Mouse (Mus musculus) MEL (cell line): Measurements from ENCODE around the gene Reep1. TPM values are rescaled to one million over a fixed set of nuclear protein-coding genes. Genes with fewer than 3 reads are reported as not detected.

Experiments used
- DNase-seq: peaks from one replicate; pipeline ENCODE4 v3.0.0; 2011; ENCODE audit warnings: low read depth, low spot score
- H3K27ac ChIP-seq: 2 replicates; pipeline ENCODE4 v1.5.1; 2012; ENCODE audit warnings: low read depth, mild to moderate bottlenecking, control low read depth, low read length, moderate library complexity; ENCODE audit not compliant: control insufficient read depth
- H3K27me3 ChIP-seq, 2 experiments: fragments of 150-350 bp in 1 of 2; sonication (generic) in 1 of 2; 2 replicates each; pipeline ENCODE4 v1.6.1; 2012; ENCODE audit warnings: low read length in 2 of 2, mild to moderate bottlenecking in 2 of 2, improper control_type of control experiment in 1 of 2, moderate library complexity in 1 of 2; ENCODE audit not compliant: insufficient read depth in 2 of 2, control insufficient read depth in 1 of 2
- H3K36me3 ChIP-seq, 2 experiments: 2 replicates each; pipeline ENCODE4 v1.6.1; 2012 to 2014; ENCODE audit warnings: low read length in 2 of 2, improper control_type of control experiment in 1 of 2, inconsistent platforms in 1 of 2, mild to moderate bottlenecking in 1 of 2; ENCODE audit not compliant: insufficient read depth in 2 of 2, control insufficient read depth in 1 of 2
- H3K4me1 ChIP-seq, 2 experiments: fragments of 150-350 bp in 1 of 2; sonication (generic) in 1 of 2; 2 replicates each; pipeline ENCODE4 v1.6.1; 2012; ENCODE audit warnings: low read length in 2 of 2, improper control_type of control experiment in 1 of 2, mild to moderate bottlenecking in 1 of 2; ENCODE audit not compliant: insufficient read depth in 2 of 2, control insufficient read depth in 1 of 2
- H3K4me3 ChIP-seq, 2 experiments: fragments of 150-350 bp in 1 of 2; sonication (generic) in 1 of 2; 2 replicates each; pipeline ENCODE4 v1.5.1; 2012; ENCODE audit warnings: low read depth in 2 of 2, low read length in 2 of 2, mild to moderate bottlenecking in 2 of 2, moderate library complexity in 2 of 2, control low read depth in 1 of 2, improper control_type of control experiment in 1 of 2; ENCODE audit not compliant: control insufficient read depth in 1 of 2, insufficient read depth in 1 of 2
- H3K79me2 ChIP-seq: 2 replicates; pipeline ENCODE4 v1.6.1; 2012; ENCODE audit warnings: mild to moderate bottlenecking, low read length, moderate library complexity; ENCODE audit not compliant: control insufficient read depth, poor library complexity, insufficient read depth
- H3K9ac ChIP-seq: 2 replicates; pipeline ENCODE4 v1.6.1; 2012; ENCODE audit warnings: low read depth, mild to moderate bottlenecking, control low read depth, low read length, moderate library complexity; ENCODE audit not compliant: control insufficient read depth, poor library complexity, severe bottlenecking
- H3K9me3 ChIP-seq: fragments of 150-350 bp; sonication (generic); replicated peaks from 2 replicates; pipeline ENCODE4 v1.6.1; 2012; ENCODE audit warnings: mild to moderate bottlenecking, low read length, improper control_type of control experiment, moderate library complexity; ENCODE audit not compliant: insufficient read depth
- CHD2 ChIP-seq: IDR thresholded peaks from 2 replicates; pipeline ENCODE4 v1.6.1; 2011; ENCODE audit warnings: low read length, improper control_type of control experiment
- CTCF ChIP-seq, 3 experiments: IDR thresholded peaks in 2 of 3; conservative IDR thresholded peaks in 1 of 3; 2 replicates each; pipeline ENCODE4 v1.5.1; 2011 to 2012; ENCODE audit warnings: low read length in 3 of 3, low read depth in 2 of 3, mild to moderate bottlenecking in 2 of 3, improper control_type of control experiment in 1 of 3, inconsistent platforms in 1 of 3, mixed read lengths in 1 of 3, moderate library complexity in 1 of 3; ENCODE audit not compliant: control insufficient read depth in 1 of 3, insufficient read depth in 1 of 3, poor library complexity in 1 of 3, severe bottlenecking in 1 of 3
- ETS1 ChIP-seq: IDR thresholded peaks from 2 replicates; pipeline ENCODE4 v1.6.1; 2012; ENCODE audit warnings: low read depth, mild to moderate bottlenecking, inconsistent platforms, low read length, improper control_type of control experiment, moderate library complexity
- JUND ChIP-seq: IDR thresholded peaks from 2 replicates; pipeline ENCODE4 v1.6.1; 2011; ENCODE audit warnings: low read depth, mild to moderate bottlenecking, improper control_type of control experiment, low read length
- MAFK ChIP-seq: IDR thresholded peaks from 2 replicates; pipeline ENCODE4 v1.6.1; 2011; ENCODE audit warnings: low read depth, mild to moderate bottlenecking, low read length, improper control_type of control experiment, borderline replicate concordance
- MAZ ChIP-seq: IDR thresholded peaks from 2 replicates; pipeline ENCODE4 v1.6.1; 2012; ENCODE audit warnings: low read depth, mild to moderate bottlenecking, inconsistent platforms, low read length, improper control_type of control experiment
- MEF2A ChIP-seq: IDR thresholded peaks from 2 replicates; pipeline ENCODE4 v1.6.1; 2014; ENCODE audit warnings: low read depth, mild to moderate bottlenecking, inconsistent platforms, low read length, improper control_type of control experiment; ENCODE audit not compliant: poor library complexity, insufficient replicate concordance, severe bottlenecking; ENCODE audit errors: extremely low read depth
- MYB ChIP-seq: IDR thresholded peaks from 2 replicates; pipeline ENCODE4 v1.6.1; 2011; ENCODE audit warnings: mild to moderate bottlenecking, low read depth, low read length, improper control_type of control experiment
- MYC ChIP-seq: IDR thresholded peaks from 2 replicates; pipeline ENCODE4 v1.6.1; 2011; ENCODE audit warnings: low read depth, mild to moderate bottlenecking, low read length, improper control_type of control experiment, moderate library complexity
- NRF1 ChIP-seq: IDR thresholded peaks from 2 replicates; pipeline ENCODE4 v1.6.1; 2014; ENCODE audit warnings: low read depth, mild to moderate bottlenecking, inconsistent platforms, low read length, improper control_type of control experiment, moderate library complexity; ENCODE audit not compliant: poor library complexity, insufficient read depth, severe bottlenecking
- RAD21 ChIP-seq: IDR thresholded peaks from 2 replicates; pipeline ENCODE4 v1.6.1; 2011; ENCODE audit warnings: mild to moderate bottlenecking, low read depth, low read length, improper control_type of control experiment
- SIN3A ChIP-seq: IDR thresholded peaks from 2 replicates; pipeline ENCODE4 v1.6.1; 2012; ENCODE audit warnings: low read length, improper control_type of control experiment, inconsistent platforms
- SMC3 ChIP-seq: IDR thresholded peaks from 2 replicates; pipeline ENCODE4 v1.6.1; 2011; ENCODE audit warnings: low read depth, low read length, improper control_type of control experiment
- UBTF ChIP-seq: IDR thresholded peaks from 2 replicates; pipeline ENCODE4 v1.6.1; 2012; ENCODE audit warnings: low read depth, mild to moderate bottlenecking, inconsistent platforms, low read length, improper control_type of control experiment, moderate library complexity, borderline replicate concordance; ENCODE audit not compliant: insufficient read depth
- USF1 ChIP-seq: IDR thresholded peaks from 2 replicates; pipeline ENCODE4 v1.6.1; 2014; ENCODE audit warnings: low read depth, mild to moderate bottlenecking, inconsistent platforms, low read length, improper control_type of control experiment, moderate library complexity
- ZC3H11A ChIP-seq: IDR thresholded peaks from 2 replicates; pipeline ENCODE4 v1.6.1; 2012; ENCODE audit warnings: low read depth, mild to moderate bottlenecking, inconsistent platforms, low read length, improper control_type of control experiment
- polyA plus RNA-seq, 2 experiments: library from polyadenylated mRNA; stranded (reverse) in 1 of 2; unstranded in 1 of 2; fragments of >175 nt in 1 of 2; fragments of >200 nt in 1 of 2; gene quantifications; 2 replicates each; pipeline versions ENCODE4 v1.2.1 to v1.2.4; 2012; ENCODE audit warnings: low replicate concordance in 2 of 2, low read depth in 1 of 2; ENCODE audit not compliant: insufficient read length in 2 of 2, insufficient read depth in 1 of 2, missing spikeins in 1 of 2
- total RNA-seq: library from RNA; depleted of rRNA; stranded (reverse); fragments of 300-350 nt; gene quantifications from 2 replicates; pipeline ENCODE4 v1.2.3, GENCODE M21; 2012

The Reep1 gene
- total and polyA plus RNA-seq, 3 experiments = 0.12 to 0.36 TPM; not detected in 1

GRCm38 (mm10) chr6:71664511-71664910 is 42.9 kb upstream of the Reep1 start:
- Histone ChIP-seq H3K4me1 (peaks cover 3 to 8% of the 10 kb centered on the region in 2 experiments), H3K9me3 (no peaks in the 10 kb centered on the region), H3K79me2 (no peaks in the 10 kb centered on the region), H3K36me3 (peaks cover 0 to 13% of the 10 kb centered on the region in 2 experiments; a peak in 2 of 4 replicates), H3K4me3 (no peak overlapping the region), H3K9ac (no peak overlapping the region)
- no peak for TF ChIP-seq JUND
- no peak for TF ChIP-seq USF1
- no peak for TF ChIP-seq MAFK
- no peak for TF ChIP-seq NRF1
- no peak for TF ChIP-seq MYB
- no peak for TF ChIP-seq ETS1
- no peak for TF ChIP-seq MYC
- TF ChIP-seq MEF2A = no peak
- no peak for TF ChIP-seq CHD2
- TF ChIP-seq MAZ = no peak
- TF ChIP-seq SIN3A = no peak
- TF ChIP-seq, all 39 proteins: peak for 0
- no peaks in the 10 kb centered on the region; a peak in 1 of 4 replicates for H3K27me3 ChIP-seq
- no peak overlapping the region for H3K27ac ChIP-seq
- no peak for DNase-seq

GRCm38 (mm10) chr6:71673166-71673565 is 34.2 kb upstream of the Reep1 start:
- peak; percentile 32 for DNase-seq
- no peak overlapping the region for H3K27ac ChIP-seq
- no peak overlapping the region for H3K4me3 ChIP-seq
- peaks cover 5 to 14% of the 10 kb centered on the region in 2 experiments; a peak in 3 of 4 replicates for H3K27me3 ChIP-seq
- no peak overlapping the region for H3K9ac ChIP-seq
- TF ChIP-seq ZC3H11A = peak; percentile 57
- TF ChIP-seq SMC3 = peak; percentile 77
- no peak for TF ChIP-seq UBTF
- peak; percentile 74 for TF ChIP-seq RAD21
- peak; percentile 55 to 71 (median 69) for TF ChIP-seq CTCF (IDR thresholded peaks at IDR 0.05 in 2 of 3, conservative IDR thresholded peaks at IDR 0.05 in 1 of 3; ENCODE audit: control insufficient read depth in 1 of 3, insufficient read depth in 1 of 3, low read depth in 2 of 3, low read length in 3 of 3, poor library complexity in 1 of 3, severe bottlenecking in 1 of 3)
- no peak for TF ChIP-seq USF1
- TF ChIP-seq, all 39 proteins: peak for 4
- Histone ChIP-seq H3K4me1 (no peaks in the 10 kb centered on the region), H3K9me3 (no peaks in the 10 kb centered on the region), H3K79me2 (no peaks in the 10 kb centered on the region), H3K36me3 (no peaks in the 10 kb centered on the region)
